Mouse (Mus musculus) myocyte (in vitro differentiated cells): ENCODE measurements around the gene Zswim4. TPM values are rescaled to one million over a fixed set of nuclear protein-coding genes. Genes with fewer than 3 reads are reported as not detected.

ENCODE experiments used
- H3K27me3 ChIP-seq: one replicate; pipeline ENCODE4 v1.6.1; 2011; ENCODE audit not compliant: control insufficient read depth, insufficient read depth, insufficient read length
- H3K36me3 ChIP-seq: one replicate; pipeline ENCODE4 v1.6.1; 2011; ENCODE audit not compliant: control insufficient read depth, insufficient read depth
- H3K4me2 ChIP-seq: one replicate; pipeline ENCODE4 v1.6.1; 2011; ENCODE audit warnings: low read depth, control low read depth
- H3K4me3 ChIP-seq: one replicate; pipeline ENCODE4 v1.5.1; 2011; ENCODE audit warnings: mild to moderate bottlenecking, control low read depth, moderate library complexity
- H3K79me2 ChIP-seq: one replicate; pipeline ENCODE4 v1.6.1; 2011; ENCODE audit not compliant: control insufficient read depth, insufficient read depth
- H3ac ChIP-seq: one replicate; pipeline ENCODE4 v1.6.1; 2011; ENCODE audit not compliant: control insufficient read depth, insufficient read length
- CEBPB ChIP-seq: IDR thresholded peaks from 2 replicates; pipeline ENCODE4 v1.6.1; 2011; ENCODE audit warnings: mild to moderate bottlenecking, moderate library complexity; ENCODE audit not compliant: poor library complexity, insufficient read depth, severe bottlenecking
- E2F4 ChIP-seq: IDR thresholded peaks from one replicate; pipeline ENCODE4 v1.6.1; 2011; ENCODE audit warnings: mild to moderate bottlenecking, control low read depth, moderate library complexity; ENCODE audit not compliant: insufficient read depth
- MAX ChIP-seq: IDR thresholded peaks from one replicate; pipeline ENCODE4 v1.6.1; 2011; ENCODE audit warnings: low read depth, mild to moderate bottlenecking, control low read depth
- MYOD1 ChIP-seq, 3 experiments: IDR thresholded peaks; one replicate each; pipeline ENCODE4 v1.6.1; 2011; ENCODE audit warnings: control low read depth in 2 of 3, low read depth in 2 of 3, mild to moderate bottlenecking in 2 of 3, moderate library complexity in 1 of 3; ENCODE audit not compliant: insufficient read length in 2 of 3, control insufficient read depth in 1 of 3
- MYOG ChIP-seq, 3 experiments: IDR thresholded peaks; one replicate each; pipeline ENCODE4 v1.6.1; 2011; ENCODE audit warnings: control low read depth in 2 of 3, low read depth in 2 of 3, mild to moderate bottlenecking in 2 of 3; ENCODE audit not compliant: insufficient read length in 2 of 3, control insufficient read depth in 1 of 3, insufficient read depth in 1 of 3
- POLR2A ChIP-seq: IDR thresholded peaks from one replicate; pipeline ENCODE4 v1.6.1; 2011; ENCODE audit warnings: low read depth, mild to moderate bottlenecking, control low read depth, moderate library complexity; ENCODE audit not compliant: insufficient read length
- POLR2AphosphoS2 ChIP-seq: IDR thresholded peaks from one replicate; pipeline ENCODE4 v1.6.1; 2011; ENCODE audit warnings: low read depth, control low read depth; ENCODE audit not compliant: insufficient read length
- REST ChIP-seq: IDR thresholded peaks from one replicate; pipeline ENCODE4 v1.6.1; 2011; ENCODE audit warnings: mild to moderate bottlenecking, control low read depth, moderate library complexity; ENCODE audit not compliant: insufficient read depth, insufficient read length
- SRF ChIP-seq: IDR thresholded peaks from one replicate; pipeline ENCODE4 v1.6.1; 2011; ENCODE audit warnings: low read depth; ENCODE audit not compliant: control insufficient read depth, insufficient read length
- TCF12 ChIP-seq: IDR thresholded peaks from one replicate; pipeline ENCODE4 v1.6.1; 2011; ENCODE audit warnings: mild to moderate bottlenecking, control low read depth; ENCODE audit not compliant: poor library complexity, insufficient read depth, severe bottlenecking
- TCF3 ChIP-seq: IDR thresholded peaks from one replicate; pipeline ENCODE4 v1.6.1; 2011; ENCODE audit warnings: low read depth, control low read depth; ENCODE audit not compliant: insufficient read length
- USF1 ChIP-seq: IDR thresholded peaks from one replicate; pipeline ENCODE4 v1.6.1; 2011; ENCODE audit warnings: low read depth, mild to moderate bottlenecking, control low read depth, moderate library complexity
- polyA plus RNA-seq: library from polyadenylated mRNA; unstranded; fragments of >200 nt; fragmentation: generic; extraction: Trizol; gene quantifications from one replicate; pipeline ENCODE4 v1.2.1, GENCODE M21; 2012; ENCODE audit warnings: missing spikeins

Gene Zswim4
- polyA plus RNA-seq, 1 experiment, result 12.7 TPM

DNA sequence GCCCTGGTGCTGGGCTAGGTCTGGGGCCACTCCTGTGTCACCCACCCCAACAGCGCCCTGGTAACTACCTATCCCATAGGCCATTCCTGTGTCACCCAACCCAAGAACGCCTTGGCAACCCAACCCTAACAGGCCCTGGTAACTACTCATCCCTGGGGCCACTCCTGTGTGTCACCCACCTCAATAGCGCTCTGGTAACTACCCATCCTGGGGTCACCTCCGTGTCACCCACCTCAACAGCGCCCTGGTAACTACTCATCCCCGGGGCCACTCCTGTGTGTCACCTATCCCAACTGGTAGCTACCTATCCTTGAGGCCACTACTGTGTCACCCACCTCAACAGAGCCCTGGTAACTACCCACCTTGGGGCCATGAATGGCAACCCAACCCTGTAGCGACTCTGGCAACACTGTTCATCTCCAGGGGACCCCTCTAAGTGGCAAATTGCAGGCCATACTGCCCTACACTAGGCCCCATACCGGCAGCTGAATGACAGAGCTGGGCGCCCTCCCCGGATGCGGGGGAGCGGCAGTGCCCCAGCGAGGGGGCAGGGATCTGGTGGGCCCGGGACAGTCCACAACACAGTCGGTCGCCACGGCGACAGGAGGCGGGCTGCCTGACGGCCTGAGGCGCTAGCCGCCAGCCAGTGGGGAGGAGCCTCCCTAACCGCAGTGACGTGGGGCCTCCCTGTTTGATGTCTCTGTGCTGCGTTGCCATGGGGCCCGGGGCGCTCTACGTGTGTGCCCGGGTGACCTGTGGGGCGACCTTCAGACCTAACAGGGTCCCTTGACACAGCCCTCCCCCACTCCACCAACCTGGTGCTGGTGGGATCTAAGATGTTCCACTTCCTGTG is 38.7 kb downstream of the Zswim4 start:
- no peaks in the 10 kb centered on the region for H3K36me3 ChIP-seq
- peak overlapping the region; percentile 9 for H3ac ChIP-seq
- TF ChIP-seq CEBPB (no peak), E2F4 (no peak), POLR2AphosphoS2 (no peak), MYOD1 (IDR thresholded peaks at IDR 0.05; ENCODE audit: control insufficient read depth in 1 of 3, insufficient read length in 2 of 3, low read depth in 2 of 3) (peak in 2 of 3 experiments; percentile 23 to 49), USF1 (no peak), MAX (no peak), MYOG (IDR thresholded peaks at IDR 0.05; ENCODE audit: control insufficient read depth in 1 of 3, insufficient read depth in 1 of 3, insufficient read length in 2 of 3, low read depth in 2 of 3) (peak in 1 of 3 experiments; percentile 46), REST (no peak), TCF3 (no peak), TCF12 (no peak), SRF (no peak), POLR2A (peak; percentile 42)
- H3K4me3 ChIP-seq, result peak overlapping the region; percentile 72
- peak overlapping the region; percentile 89 for H3K4me2 ChIP-seq
- H3K79me2 ChIP-seq, result peaks cover 22% of the 10 kb centered on the region
- H3K27me3 ChIP-seq, result no peaks in the 10 kb centered on the region

- TF ChIP-seq POLR2A, result peak; percentile 61
- TF ChIP-seq MYOG (IDR thresholded peaks at IDR 0.05; ENCODE audit: control insufficient read depth in 1 of 3, insufficient read depth in 1 of 3, insufficient read length in 2 of 3, low read depth in 2 of 3), result no peak
- TF ChIP-seq POLR2AphosphoS2, result peak; percentile 60
- peak overlapping the region; percentile 72 for H3K4me3 ChIP-seq
- H3K4me2 ChIP-seq, result peak overlapping the region; percentile 89
- peaks cover 16% of the 10 kb centered on the region for H3K79me2 ChIP-seq
- peak overlapping the region; percentile 9 for H3ac ChIP-seq
- no peaks in the 10 kb centered on the region for H3K36me3 ChIP-seq
- H3K27me3 ChIP-seq, result no peaks in the 10 kb centered on the region
Measured at GRCm38 (mm10) chr8:84197141-84197921, 39.5 kb downstream of the Zswim4 start.

DNA sequence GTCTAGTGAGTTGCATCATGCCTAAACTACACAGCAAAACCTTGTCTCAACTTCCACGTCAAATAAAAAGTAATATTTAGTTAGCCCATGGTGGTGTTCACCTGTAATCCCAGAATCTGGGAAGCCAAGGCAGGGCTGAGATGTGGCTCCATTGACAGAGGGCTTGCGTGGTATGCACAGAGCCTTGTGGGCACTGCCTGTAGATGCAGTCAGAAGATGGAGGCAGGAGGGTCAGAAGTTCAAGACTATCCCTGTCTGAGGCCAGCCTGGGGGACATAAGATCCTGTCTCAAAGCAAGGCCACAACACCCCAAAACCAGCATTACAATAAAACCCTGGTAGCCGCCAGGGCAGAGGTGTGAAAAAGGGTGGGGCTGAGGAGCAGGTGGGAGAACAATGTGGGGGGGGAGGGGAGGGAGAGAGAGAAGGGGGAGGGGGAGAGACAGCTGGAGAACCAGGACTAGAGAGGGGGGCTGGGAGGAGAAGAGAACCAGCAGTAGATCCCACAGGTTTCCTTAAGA is 42.6 kb downstream of the Zswim4 start:
- no peaks in the 10 kb centered on the region for H3K79me2 ChIP-seq
- no peak overlapping the region for H3K4me3 ChIP-seq
- no peak overlapping the region for H3K4me2 ChIP-seq
- no peak for TF ChIP-seq POLR2AphosphoS2
- TF ChIP-seq MAX, result no peak
- TF ChIP-seq TCF3, result no peak
- peak in 1 of 3 experiments; percentile 22 for TF ChIP-seq MYOD1 (IDR thresholded peaks at IDR 0.05; ENCODE audit: control insufficient read depth in 1 of 3, insufficient read length in 2 of 3, low read depth in 2 of 3)
- no peak for TF ChIP-seq CEBPB
- H3K27me3 ChIP-seq, result no peaks in the 10 kb centered on the region
- H3K36me3 ChIP-seq, result no peaks in the 10 kb centered on the region
- H3ac ChIP-seq, result no peak overlapping the region

DNA sequence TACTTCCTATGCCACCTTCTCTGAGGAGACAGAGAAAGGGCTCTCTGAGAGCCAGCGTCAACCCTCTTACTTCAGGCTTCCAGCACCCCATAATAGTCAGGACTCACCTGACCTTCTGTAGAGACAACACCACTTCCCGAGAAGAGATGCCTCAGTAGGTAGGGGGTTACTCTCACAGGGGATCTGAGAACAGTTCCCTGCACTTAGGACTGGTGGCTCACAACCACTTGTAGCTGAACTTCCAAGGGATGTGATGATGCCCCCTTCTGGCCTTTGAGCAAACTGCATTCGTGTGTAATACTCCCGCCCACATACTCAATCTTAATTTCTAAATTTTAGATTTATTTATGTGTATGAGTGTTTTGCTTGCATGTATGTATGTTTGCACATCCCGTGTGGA is 43.3 kb downstream of the Zswim4 start:
- Histone ChIP-seq H3K4me2 (no peak overlapping the region), H3K4me3 (no peak overlapping the region), H3K27me3 (no peaks in the 10 kb centered on the region), H3ac (no peak overlapping the region), H3K36me3 (no peaks in the 10 kb centered on the region), H3K79me2 (no peaks in the 10 kb centered on the region)
- TF ChIP-seq E2F4, result no peak
- TF ChIP-seq REST, result no peak
- TF ChIP-seq USF1, result no peak
- no peak for TF ChIP-seq TCF3
- no peak for TF ChIP-seq MAX
- TF ChIP-seq SRF, result no peak
- TF ChIP-seq POLR2A, result no peak
- no peak for TF ChIP-seq MYOD1 (IDR thresholded peaks at IDR 0.05; ENCODE audit: control insufficient read depth in 1 of 3, insufficient read length in 2 of 3, low read depth in 2 of 3)
- TF ChIP-seq TCF12, result no peak
- TF ChIP-seq CEBPB, result no peak
- TF ChIP-seq POLR2AphosphoS2, result no peak
- TF ChIP-seq MYOG (IDR thresholded peaks at IDR 0.05; ENCODE audit: control insufficient read depth in 1 of 3, insufficient read depth in 1 of 3, insufficient read length in 2 of 3, low read depth in 2 of 3), result no peak
